Mouse (Mus musculus) cortical plate, adult 2 months (tissue): ENCODE measurements at regions not wholly inside any gene's neighbourhood (a gene's known extent, or its start where the extent isn't known, plus 50 kb on each side); places are given as distances from the start of the nearest gene placed in this dataset.

Source experiments
- CTCF ChIP-seq: fragments of 200-500 bp; IDR thresholded peaks from 2 replicates; pipeline ENCODE4 v1.5.1; 2011; ENCODE audit warnings: mild to moderate bottlenecking, control low read depth, low read length; ENCODE audit not compliant: insufficient read depth; ENCODE audit errors: extremely low read depth
- POLR2A ChIP-seq: fragments of 200-500 bp; IDR thresholded peaks from 2 replicates; pipeline ENCODE4 v1.6.1; 2011; ENCODE audit warnings: mild to moderate bottlenecking, low read length, control low read depth; ENCODE audit not compliant: insufficient read depth; ENCODE audit errors: extremely low read depth

DNA sequence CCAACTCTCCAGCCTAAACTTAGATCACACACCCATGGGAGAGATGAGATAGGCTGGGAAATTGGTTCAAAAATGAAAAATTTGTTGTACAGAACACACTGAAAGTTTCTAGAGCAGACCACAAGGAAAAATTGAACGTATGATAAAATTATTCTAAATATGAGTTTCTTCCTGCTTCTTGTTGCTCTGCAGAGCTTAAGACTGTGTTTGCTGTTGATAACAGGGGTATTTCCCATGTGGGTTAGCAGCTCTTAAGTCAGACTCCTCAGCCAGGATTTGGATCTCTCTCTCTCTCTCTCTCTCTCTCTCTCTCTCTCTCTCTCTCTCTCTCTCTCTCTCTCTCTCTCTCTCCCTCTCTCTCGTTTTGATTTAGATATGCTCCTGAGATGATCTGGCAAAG is 173.5 kb upstream of the Stt3b start:
- TF ChIP-seq CTCF (no peak), POLR2A (no peak)
